ENCODE assay signal across 8 mouse cellular contexts in genomic region chr12:70911029-70911428, GRCm38 (mm10). TPM values are rescaled to one million over a fixed set of nuclear protein-coding genes. Genes with fewer than 3 reads are reported as not detected.
DNase-seq lines count a peak whose midpoint lies in the region; ATAC-seq lines count a peak whose summit lies in the region.

No protein-coding gene starts in this region.

- WGBS in embryonic facial prominence, embryonic 11.5 days, result 11% methylated on average over 5 of the region's 5 CpGs
- WGBS in kidney, embryonic 14.5 days, result 10% methylated on average over 5 of the region's 5 CpGs
- WGBS in liver, embryonic 11.5 days, result 7% methylated on average over 5 of the region's 5 CpGs

- peak; percentile 66 for ATAC-seq in embryonic facial prominence, embryonic 11.5 days (replicated peaks; ENCODE audit: insufficient number of reproducible peaks, low FRiP score, low TSS enrichment, low read depth)
- peak; percentile 78 for ATAC-seq in kidney, embryonic 14.5 days (ENCODE audit: low FRiP score, low TSS enrichment)
- 0 out of 2 replicates have a peak, but pooled peaks have one; percentile 53 for ATAC-seq in liver, embryonic 11.5 days (replicated peaks; ENCODE audit: low FRiP score)

- no peak overlapping the region for H3K9ac ChIP-seq in embryonic facial prominence, embryonic 11.5 days (replicated peaks; ENCODE audit: low read length)
- H3K9ac ChIP-seq in kidney, embryonic 14.5 days (ENCODE audit: low read depth, low read length), result no peak overlapping the region
- no peak overlapping the region for H3K9ac ChIP-seq in liver, embryonic 11.5 days (ENCODE audit: low read depth, low read length)

- no peak overlapping the region for H3K27ac ChIP-seq in embryonic facial prominence, embryonic 11.5 days (replicated peaks; ENCODE audit: low read depth, low read length)
- H3K27ac ChIP-seq in kidney, embryonic 14.5 days (ENCODE audit: low read depth, low read length), result no peak overlapping the region
- H3K27ac ChIP-seq in liver, embryonic 11.5 days (ENCODE audit: low read depth, low read length), result no peak overlapping the region

- DNase-seq in 3T3-L1 (ENCODE audit: low read depth, low spot score), result peak; percentile 93
- peak; percentile 86 for DNase-seq in adrenal gland, postnatal 25 days
- peak; percentile 90 for DNase-seq in embryonic facial prominence, embryonic 11.5 days (ENCODE audit: low spot score)
- peak; percentile 83 for DNase-seq in heart, adult 8-10 months (ENCODE audit: low spot score)
- peak; percentile 60 for DNase-seq in liver, embryonic 11.5 days (ENCODE audit: low spot score)
- peak; percentile 84 for DNase-seq in naive thymus-derived CD4-positive, alpha-beta T cell, adult 2 months (ENCODE audit: low read depth)
- peak; percentile 66 to 88 for DNase-seq in spleen, postnatal 4 days (ENCODE audit: low spot score in 2 of 2)

- H3K36me3 ChIP-seq in embryonic facial prominence, embryonic 11.5 days (replicated peaks; ENCODE audit: control insufficient read depth, insufficient read depth, low read depth, low read length), result no peaks in the 10 kb centered on the region
- H3K36me3 ChIP-seq in kidney, embryonic 14.5 days (ENCODE audit: control insufficient read depth, insufficient read depth, low read length), result no peaks in the 10 kb centered on the region
- H3K36me3 ChIP-seq in liver, embryonic 11.5 days (ENCODE audit: control insufficient read depth, insufficient read depth, low read length), result no peaks in the 10 kb centered on the region

- no peaks in the 10 kb centered on the region for H3K4me1 ChIP-seq in embryonic facial prominence, embryonic 11.5 days (ENCODE audit: control insufficient read depth, insufficient read depth, low read length)
- H3K4me1 ChIP-seq in kidney, embryonic 14.5 days (ENCODE audit: control insufficient read depth, insufficient read depth, low read length), result no peaks in the 10 kb centered on the region
- H3K4me1 ChIP-seq in liver, embryonic 11.5 days (replicated peaks; ENCODE audit: control insufficient read depth, insufficient read depth, low read length), result no peaks in the 10 kb centered on the region

- no peak overlapping the region for H3K4me3 ChIP-seq in embryonic facial prominence, embryonic 11.5 days (ENCODE audit: low read depth, low read length)
- H3K4me3 ChIP-seq in kidney, embryonic 14.5 days (ENCODE audit: low read length), result no peak overlapping the region
- no peak overlapping the region for H3K4me3 ChIP-seq in liver, embryonic 11.5 days (ENCODE audit: low read depth, low read length)

- H3K9me3 ChIP-seq in embryonic facial prominence, embryonic 11.5 days (replicated peaks; ENCODE audit: control insufficient read depth, low read length), result no peaks in the 10 kb centered on the region
- H3K9me3 ChIP-seq in kidney, embryonic 14.5 days (ENCODE audit: control insufficient read depth, low read length), result peaks cover 2% of the 10 kb centered on the region; the same call in 1 of the 2 replicates
- H3K9me3 ChIP-seq in liver, embryonic 11.5 days (ENCODE audit: control insufficient read depth, low read length), result no peaks in the 10 kb centered on the region

- H3K4me2 ChIP-seq in embryonic facial prominence, embryonic 11.5 days (ENCODE audit: low read depth, low read length), result no peak overlapping the region
- H3K4me2 ChIP-seq in kidney, embryonic 14.5 days (replicated peaks; ENCODE audit: low read depth, low read length), result no peak overlapping the region
- no peak overlapping the region for H3K4me2 ChIP-seq in liver, embryonic 11.5 days

- H3K27me3 ChIP-seq in embryonic facial prominence, embryonic 11.5 days (ENCODE audit: control insufficient read depth, insufficient read depth, low read length), result no peaks in the 10 kb centered on the region
- H3K27me3 ChIP-seq in kidney, embryonic 14.5 days (ENCODE audit: control insufficient read depth, insufficient read depth, low read length), result no peaks in the 10 kb centered on the region
- H3K27me3 ChIP-seq in liver, embryonic 11.5 days (replicated peaks; ENCODE audit: control insufficient read depth, insufficient read depth, low read length), result peaks cover 4% of the 10 kb centered on the region; the same call in 1 of the 2 replicates

RNA-seq across cellular contexts. Expression of gene Actr10, which starts 26.6 kb away (rescaled TPM):
- total RNA-seq in adrenal gland, postnatal 25 days (2021), result 183 and 197 TPM in 2 replicates
- polyA plus RNA-seq in embryonic facial prominence, embryonic 11.5 days (2014; fragmentation: Nextera tagmentation; extraction: Ambion mirVana), result 282 and 305 TPM in 2 replicates
- 100 to 1,000 TPM; 120 to 137 (median 129) TPM for total RNA-seq in heart, adult 8-10 months (2022)
- polyA plus RNA-seq in kidney, embryonic 14.5 days (2014; fragmentation: Nextera tagmentation; extraction: Ambion mirVana), result 249 and 257 TPM in 2 replicates
- polyA plus RNA-seq in liver, embryonic 11.5 days (2014; fragmentation: Nextera tagmentation; extraction: Ambion mirVana), result 197 and 201 TPM in 2 replicates
